Mouse (Mus musculus): ENCODE measurements at regions not wholly inside any gene's neighbourhood (a gene's known extent, or its start where the extent isn't known, plus 50 kb on each side); places are given as distances from the start of the nearest gene placed in this dataset.
A peak's percentile ranks its signal among the peaks of the same experiment; 100 is the strongest.

GRCm38 (mm10) chr15:60633457-60633850 lies 220.1 kb downstream of the Fam84b start:
- intact Hi-C loops (cut with DNase I), result no loop called here
- DNase-seq, result no peak

- intact Hi-C loops (cut with DNase I), result no loop called here
- DNase-seq, result no peak
Observed at GRCm38 (mm10) chr15:60632789-60633456, 220.7 kb downstream of the Fam84b start.

- DNase-seq, result no peak
- intact Hi-C loops (cut with DNase I), result no loop called here
Observed at GRCm38 (mm10) chr15:60630756-60631402, 222.7 kb downstream of the Fam84b start.

DNA sequence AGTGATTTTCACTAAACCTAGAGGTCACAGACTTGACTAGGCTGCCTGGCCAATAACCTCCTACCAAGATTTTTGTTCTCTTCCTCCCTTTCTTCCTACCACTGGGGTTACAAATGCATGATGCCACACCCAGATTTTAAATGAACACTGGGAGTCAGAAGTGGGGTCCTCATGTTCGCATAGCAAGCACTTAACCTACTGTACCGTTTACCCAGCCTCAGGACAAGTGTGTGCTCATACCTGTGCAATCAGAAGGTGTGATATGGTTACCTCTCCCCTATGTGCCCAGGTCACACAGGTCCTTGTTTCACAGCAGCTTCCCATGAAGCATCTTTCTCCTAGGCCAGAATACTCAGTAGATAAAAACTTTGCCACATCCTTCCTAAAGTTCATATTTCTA lies 234.8 kb downstream of the Fam84b start:
- no peak for DNase-seq
- intact Hi-C loops (cut with DNase I), result no loop called here

- no peak for DNase-seq
- intact Hi-C loops (cut with DNase I), result no loop called here
Observed at GRCm38 (mm10) chr15:60617371-60617770, 236.2 kb downstream of the Fam84b start.

GRCm38 (mm10) chr15:60601885-60602284 lies 251.7 kb downstream of the Fam84b start:
- intact Hi-C loops (cut with DNase I), result no loop called here
- no peak for DNase-seq

DNA sequence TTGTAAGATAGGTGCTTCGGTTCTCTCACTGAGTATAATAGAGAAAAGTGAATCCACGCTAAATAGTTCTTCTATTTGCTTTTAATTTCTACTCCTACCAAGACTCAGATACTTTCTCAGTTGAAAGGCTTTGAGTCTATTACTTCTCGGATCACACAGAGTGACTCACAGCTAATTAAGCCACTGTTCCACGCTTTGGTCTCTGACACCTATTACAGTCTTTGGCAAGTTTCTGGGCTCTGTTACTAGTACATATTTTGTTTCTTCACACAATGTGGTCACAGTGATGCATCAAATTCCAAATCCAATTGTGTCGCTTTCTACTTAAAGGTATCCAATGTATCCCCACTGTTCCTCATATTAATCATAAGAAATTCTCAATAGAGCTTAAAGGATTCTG lies 276.5 kb downstream of the Fam84b start:
- intact Hi-C loops (cut with DNase I), result no loop called here
- no peak for DNase-seq

DNA sequence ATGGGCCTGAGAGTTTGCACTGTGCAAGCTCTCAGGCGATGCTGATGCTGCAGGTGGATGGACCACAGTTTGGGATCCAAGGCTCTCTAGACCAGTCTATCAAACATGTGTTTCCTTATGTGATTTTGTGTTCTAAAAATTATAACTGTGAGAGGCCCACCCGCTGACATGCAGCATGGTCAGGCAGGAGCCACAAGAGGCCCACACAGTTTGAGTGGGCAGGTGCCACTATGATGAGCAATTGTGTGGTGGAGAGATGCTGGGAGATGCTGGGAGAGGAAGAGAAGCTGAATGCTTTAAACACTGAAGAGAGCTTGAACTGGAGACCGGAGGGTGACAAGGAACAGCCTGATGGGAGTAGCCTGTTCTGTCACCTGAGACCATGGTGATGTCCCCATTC lies 287.3 kb downstream of the Fam84b start:
- DNase-seq, result no peak
- intact Hi-C loops (cut with DNase I), result no loop called here

DNA sequence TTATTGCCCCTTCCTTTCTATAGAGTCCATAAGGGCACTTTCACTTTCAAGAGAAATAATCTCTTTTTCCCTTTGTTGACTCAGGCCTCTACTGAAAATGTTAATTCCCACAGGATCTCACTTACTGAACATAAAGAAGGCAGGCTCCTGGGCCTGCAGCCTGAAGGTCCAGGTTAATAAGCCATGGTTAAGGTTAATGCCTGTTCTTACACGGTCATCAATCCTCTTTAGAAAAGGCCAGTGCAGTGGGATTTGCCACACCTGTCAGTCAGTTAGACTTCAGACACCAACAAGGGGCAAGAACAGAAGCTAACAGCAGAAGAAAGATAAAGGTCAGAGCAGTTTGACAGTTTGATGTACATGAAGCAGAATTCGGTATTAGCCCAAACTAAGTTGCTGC lies 288.6 kb downstream of the Fam84b start:
- intact Hi-C loops (cut with DNase I), result no loop called here
- no peak for DNase-seq

GRCm38 (mm10) chr15:60560641-60561040 lies 292.9 kb downstream of the Fam84b start:
- intact Hi-C loops (cut with DNase I), result no loop called here
- no peak for DNase-seq

- intact Hi-C loops (cut with DNase I), result no loop called here
- DNase-seq, result no peak
Observed at GRCm38 (mm10) chr15:60555691-60556090, 297.9 kb downstream of the Fam84b start.

GRCm38 (mm10) chr15:60554587-60554986 lies 299.0 kb downstream of the Fam84b start:
- intact Hi-C loops (cut with DNase I), result no loop called here
- DNase-seq, result no peak

- no peak for DNase-seq
- intact Hi-C loops (cut with DNase I), result no loop called here
Observed at GRCm38 (mm10) chr15:60548045-60548444, 305.5 kb downstream of the Fam84b start.

GRCm38 (mm10) chr15:60537191-60537590 lies 316.4 kb downstream of the Fam84b start:
- DNase-seq, result no peak
- intact Hi-C loops (cut with DNase I), result no loop called here

DNA sequence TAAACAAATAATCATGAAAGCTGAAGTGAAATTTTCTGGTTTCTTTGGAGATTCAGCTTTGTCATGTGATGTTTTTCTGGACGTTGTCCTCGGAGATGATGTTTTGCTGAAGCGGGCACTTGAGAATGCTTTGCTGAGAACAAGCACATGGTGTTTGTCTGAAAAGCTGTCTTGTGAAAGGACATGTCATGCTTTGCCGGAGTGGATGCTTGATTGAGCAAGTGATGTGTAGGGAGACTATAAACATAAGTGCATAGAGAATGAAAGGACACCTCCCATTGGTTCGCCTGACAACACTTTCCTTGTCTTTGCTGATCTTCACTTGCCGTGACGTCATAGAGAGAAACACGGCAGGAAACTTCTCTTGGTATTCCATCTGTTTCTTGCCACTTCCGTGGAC lies 318.9 kb downstream of the Fam84b start:
- no peak for DNase-seq
- intact Hi-C loops (cut with DNase I), result no loop called here

- DNase-seq, result no peak
- intact Hi-C loops (cut with DNase I), result no loop called here
Observed at GRCm38 (mm10) chr15:60516810-60517209, 336.8 kb downstream of the Fam84b start.

- no peak for DNase-seq
- intact Hi-C loops (cut with DNase I), result no loop called here
Observed at GRCm38 (mm10) chr15:60476755-60477310, 376.7 kb downstream of the Fam84b start.

DNA sequence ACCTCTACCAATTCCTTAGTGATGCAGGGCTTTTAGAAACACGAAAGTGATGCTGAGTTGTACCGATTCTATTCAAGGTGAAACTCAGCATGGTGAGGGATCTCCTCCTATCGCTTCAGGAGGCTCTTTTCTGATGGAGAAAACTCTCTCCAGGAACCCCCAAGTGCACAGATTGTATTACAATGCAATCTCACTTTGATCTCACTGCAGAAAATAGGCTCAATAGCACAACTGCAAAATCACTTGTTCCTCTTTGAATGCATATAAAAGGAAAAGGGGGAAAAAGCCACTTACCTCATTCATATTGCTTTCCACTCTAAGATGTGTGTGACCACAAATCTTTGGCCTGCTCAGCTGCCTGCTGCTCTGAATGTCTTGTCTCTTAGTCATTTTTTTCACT lies 378.5 kb downstream of the Fam84b start:
- intact Hi-C loops (cut with DNase I), result no loop called here
- no peak for DNase-seq

DNA sequence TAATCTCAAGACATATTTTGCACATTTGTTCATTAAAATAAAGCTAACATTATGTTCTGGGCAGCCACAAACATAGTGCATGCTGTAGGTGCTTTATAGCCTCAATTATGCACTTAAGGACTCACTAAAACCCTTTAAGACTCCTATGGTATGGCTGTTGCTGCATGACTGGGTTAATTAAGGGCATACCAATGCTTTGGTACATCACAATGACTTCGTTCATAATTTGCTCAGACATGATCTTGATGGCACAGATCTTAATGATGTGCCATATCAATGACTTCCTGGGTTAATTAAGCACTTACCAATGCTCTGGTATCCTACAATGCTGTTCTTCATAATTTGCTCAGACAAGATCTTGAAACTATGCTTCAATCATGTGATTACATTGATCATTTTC lies 415.5 kb upstream of the 4933412E24Rik start:
- DNase-seq, result no peak
- intact Hi-C loops (cut with DNase I), result no loop called here

- intact Hi-C loops (cut with DNase I), result no loop called here
- no peak for DNase-seq
Observed at GRCm38 (mm10) chr15:60419081-60419480, 402.7 kb upstream of the 4933412E24Rik start.

DNA sequence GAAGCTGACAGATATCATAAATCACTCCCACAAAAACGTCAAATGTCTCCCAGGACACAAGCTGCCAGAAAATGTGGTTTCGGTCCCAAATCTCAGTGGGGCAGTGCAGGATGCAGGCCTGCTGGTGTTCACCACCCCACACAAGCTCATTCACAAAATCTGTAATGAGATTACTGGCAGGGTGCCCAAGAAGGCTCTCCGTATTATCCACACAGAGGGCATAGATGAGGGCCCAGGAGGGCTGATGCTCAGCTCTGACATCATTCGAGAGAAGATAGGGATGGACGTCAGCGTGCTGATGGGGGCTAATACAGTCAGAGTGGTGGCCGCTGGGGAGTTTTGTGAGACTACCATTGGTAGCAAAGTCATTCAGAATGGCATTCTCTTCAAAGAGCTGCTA lies 375.9 kb upstream of the 4933412E24Rik start:
- peak in 1 of 2 experiments; percentile 1 for DNase-seq
- intact Hi-C loops (cut with DNase I), result no loop called here

DNA sequence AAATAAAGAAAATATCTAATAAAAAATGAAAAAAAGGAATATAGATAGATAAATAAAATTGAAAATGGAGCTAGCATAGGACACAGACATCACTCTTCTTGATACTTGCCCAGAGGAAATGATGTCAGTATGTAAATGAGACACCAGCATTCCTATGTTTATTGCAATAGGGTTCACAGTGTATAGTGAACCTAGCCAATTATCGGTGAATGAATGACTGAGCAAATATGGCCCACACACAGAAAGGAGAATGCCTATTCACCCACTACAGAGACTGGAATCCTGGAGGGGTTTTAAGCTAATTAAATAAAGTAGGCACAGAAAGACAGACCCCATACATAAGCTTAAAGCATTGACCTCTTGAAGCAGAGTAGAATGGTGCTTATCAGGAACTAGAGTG lies 373.9 kb upstream of the 4933412E24Rik start:
- no peak for DNase-seq
- intact Hi-C loops (cut with DNase I), result no loop called here

All from heart, postnatal 14 days (tissue).